Mouse (Mus musculus) heart, embryonic 11.5 days (tissue): ENCODE measurements around the gene C9. TPM values are rescaled to one million over a fixed set of nuclear protein-coding genes. Genes with fewer than 3 reads are reported as not detected.

Experiments
- ATAC-seq: fragments of 200-750 bp; cut with Nextera tagmentation; replicated peaks from 2 replicates; pipeline ENCODE4 v1.8.0; 2017; ENCODE audit warnings: moderate library complexity; ENCODE audit not compliant: insufficient number of reproducible peaks, low FRiP score, low TSS enrichment
- H3K27ac ChIP-seq: fragments of 300-500 bp; sonication (generic); 2 replicates; pipeline ENCODE4 v1.5.1; 2014; ENCODE audit warnings: mild to moderate bottlenecking, low read depth, low read length
- H3K27me3 ChIP-seq: fragments of 300-500 bp; sonication (generic); 2 replicates; pipeline ENCODE4 v1.6.1; 2014; ENCODE audit warnings: mild to moderate bottlenecking, low read length, mixed read lengths; ENCODE audit not compliant: control insufficient read depth, insufficient read depth
- H3K36me3 ChIP-seq: fragments of 300-500 bp; sonication (generic); 2 replicates; pipeline ENCODE4 v1.6.1; 2014; ENCODE audit warnings: mild to moderate bottlenecking, low read length, moderate library complexity, mixed read lengths; ENCODE audit not compliant: control insufficient read depth, insufficient read depth
- H3K4me1 ChIP-seq: fragments of 300-500 bp; sonication (generic); 2 replicates; pipeline ENCODE4 v1.6.1; 2014; ENCODE audit warnings: low read length; ENCODE audit not compliant: control insufficient read depth, insufficient read depth
- H3K4me2 ChIP-seq: fragments of 300-500 bp; sonication (generic); 2 replicates; pipeline ENCODE4 v1.6.1; 2014; ENCODE audit warnings: mild to moderate bottlenecking, moderate library complexity
- H3K4me3 ChIP-seq: fragments of 300-500 bp; sonication (generic); 2 replicates; pipeline ENCODE4 v1.5.1; 2014; ENCODE audit warnings: low read depth, low read length
- H3K9ac ChIP-seq: fragments of 300-500 bp; sonication (generic); 2 replicates; pipeline ENCODE4 v1.6.1; 2014; ENCODE audit warnings: mild to moderate bottlenecking, low read depth, low read length, moderate library complexity
- H3K9me3 ChIP-seq: fragments of 300-500 bp; sonication (generic); replicated peaks from 2 replicates; pipeline ENCODE4 v1.6.1; 2016; ENCODE audit warnings: low read length; ENCODE audit not compliant: control insufficient read depth
- WGBS: fragments of 180-500 bp; shearing (Covaris S2); extraction: QIAGEN DNeasy Blood & Tissue Kit; methylation state at CpG from one replicate; pipeline ENCODE4 v1.1.7; 2014; ENCODE audit not compliant: insufficient replicate concordance; 5-methylcytosine and 5-hydroxymethylcytosine counted together
- polyA plus RNA-seq: library from polyadenylated mRNA; unstranded; fragments of >200 nt; fragmentation: Nextera tagmentation; extraction: Ambion mirVana; gene quantifications from 2 replicates; pipeline ENCODE4 v1.2.1, GENCODE M21; 2014

The C9 gene
- polyA plus RNA-seq, 1 experiment from 2014 or later, result not detected

GRCm38 (mm10) chr15:6498396-6499070, 53.4 kb downstream of the C9 start:
- Histone ChIP-seq H3K4me3 (no peak overlapping the region), H3K27me3 (no peaks in the 10 kb centered on the region), H3K9ac (no peak overlapping the region), H3K4me2 (no peak overlapping the region), H3K36me3 (no peaks in the 10 kb centered on the region), H3K4me1 (no peaks in the 10 kb centered on the region), H3K27ac (no peak overlapping the region), H3K9me3 (no peaks in the 10 kb centered on the region)
- no peak for ATAC-seq
- 78% methylated on average over 10 of the region's 10 CpGs for WGBS

- H3K4me2 ChIP-seq, result no peak overlapping the region
- H3K4me3 ChIP-seq, result no peak overlapping the region
- 55% methylated on average over 1 of the region's 1 CpGs for WGBS
- H3K36me3 ChIP-seq, result no peaks in the 10 kb centered on the region
- no peaks in the 10 kb centered on the region for H3K4me1 ChIP-seq
- no peak overlapping the region for H3K9ac ChIP-seq
- no peaks in the 10 kb centered on the region for H3K9me3 ChIP-seq
- no peak for ATAC-seq
- H3K27ac ChIP-seq, result no peak overlapping the region
- H3K27me3 ChIP-seq, result no peaks in the 10 kb centered on the region
Observed at GRCm38 (mm10) chr15:6500787-6501186, 55.7 kb downstream of the C9 start.

- H3K9me3 ChIP-seq, result no peaks in the 10 kb centered on the region
- H3K4me2 ChIP-seq, result no peak overlapping the region
- ATAC-seq, result no peak
- 91% methylated on average over 1 of the region's 1 CpGs for WGBS
- no peak overlapping the region for H3K27ac ChIP-seq
- no peaks in the 10 kb centered on the region for H3K27me3 ChIP-seq
- H3K4me1 ChIP-seq, result no peaks in the 10 kb centered on the region
- no peak overlapping the region for H3K4me3 ChIP-seq
- H3K9ac ChIP-seq, result no peak overlapping the region
- H3K36me3 ChIP-seq, result no peaks in the 10 kb centered on the region
Observed at GRCm38 (mm10) chr15:6517525-6517924, 72.4 kb downstream of the C9 start.

GRCm38 (mm10) chr15:6519417-6520255, 74.5 kb downstream of the C9 start:
- Histone ChIP-seq H3K4me1 (no peaks in the 10 kb centered on the region), H3K4me3 (no peak overlapping the region), H3K27ac (no peak overlapping the region), H3K9ac (no peak overlapping the region), H3K9me3 (no peaks in the 10 kb centered on the region), H3K27me3 (no peaks in the 10 kb centered on the region), H3K4me2 (no peak overlapping the region), H3K36me3 (no peaks in the 10 kb centered on the region)
- 83% methylated on average over 19 of the region's 19 CpGs for WGBS
- ATAC-seq, result no peak

- 62% methylated on average over 10 of the region's 10 CpGs for WGBS
- H3K27me3 ChIP-seq, result no peaks in the 10 kb centered on the region
- H3K9ac ChIP-seq, result no peak overlapping the region
- no peaks in the 10 kb centered on the region for H3K4me1 ChIP-seq
- no peak for ATAC-seq
- H3K27ac ChIP-seq, result no peak overlapping the region
- H3K4me2 ChIP-seq, result no peak overlapping the region
- no peak overlapping the region for H3K4me3 ChIP-seq
- H3K36me3 ChIP-seq, result no peaks in the 10 kb centered on the region
- H3K9me3 ChIP-seq, result no peaks in the 10 kb centered on the region
Observed at GRCm38 (mm10) chr15:6520505-6521155, 75.5 kb downstream of the C9 start.

GRCm38 (mm10) chr15:6522653-6523167, 77.6 kb downstream of the C9 start, which contains the start of gene Fyb:
Fyb (plus strand) TSS chr15:6522853.
- Histone ChIP-seq H3K4me3 (no peak within 1 kb of the TSS), H3K4me2 (no peak within 1 kb of the TSS), H3K4me1 (no peaks in the 10 kb centered on the region), H3K36me3 (no peaks in the 10 kb centered on the region), H3K27me3 (no peaks in the 10 kb centered on the region), H3K9ac (no peak within 1 kb of the TSS), H3K27ac (no peak within 1 kb of the TSS), H3K9me3 (no peaks in the 10 kb centered on the region)
- WGBS, result 74% methylated on average over 8 of the region's 8 CpGs
- ATAC-seq, result no peak

- Histone ChIP-seq H3K36me3 (no peaks in the 10 kb centered on the region), H3K27me3 (no peaks in the 10 kb centered on the region), H3K9ac (no peak overlapping the region), H3K9me3 (no peaks in the 10 kb centered on the region), H3K4me1 (no peaks in the 10 kb centered on the region), H3K4me2 (no peak overlapping the region), H3K4me3 (no peak overlapping the region), H3K27ac (no peak overlapping the region)
- 86% methylated on average over 2 of the region's 2 CpGs for WGBS
- ATAC-seq, result no peak
Observed at GRCm38 (mm10) chr15:6524801-6525200, 79.7 kb downstream of the C9 start.

- WGBS, result 78% methylated on average over 3 of the region's 3 CpGs
- H3K9ac ChIP-seq, result no peak overlapping the region
- H3K4me3 ChIP-seq, result no peak overlapping the region
- no peaks in the 10 kb centered on the region for H3K27me3 ChIP-seq
- H3K4me2 ChIP-seq, result no peak overlapping the region
- H3K9me3 ChIP-seq, result no peaks in the 10 kb centered on the region
- no peaks in the 10 kb centered on the region for H3K36me3 ChIP-seq
- no peak for ATAC-seq
- H3K27ac ChIP-seq, result no peak overlapping the region
- no peaks in the 10 kb centered on the region for H3K4me1 ChIP-seq
Observed at GRCm38 (mm10) chr15:6525386-6525785, 80.3 kb downstream of the C9 start.
